Mouse (Mus musculus): Measurements from ENCODE around the gene Csgalnact2.

- TF ChIP-seq POLR2A (IDR thresholded peaks at IDR 0.05; ENCODE audit: control insufficient read depth, low read depth, low read length) (no peak), CTCF (IDR thresholded peaks at IDR 0.05; ENCODE audit: control insufficient read depth, insufficient read depth, insufficient replicate concordance, low read depth, low read length) (no peak)
Observed at GRCm38 (mm10) chr6:118074151-118074550, 64.8 kb downstream of the Csgalnact2 start.
